Mouse (Mus musculus): ENCODE measurements around the gene Grb10.
A peak's percentile ranks its signal among the peaks of the same experiment; 100 is the strongest.

Grb10 gene

GRCm38 (mm10) chr11:11970246-11970645 lies 68.2 kb downstream of the Grb10 start:
- DNase-seq (ENCODE audit: low read depth) = no peak

GRCm38 (mm10) chr11:11968830-11969229 lies 69.7 kb downstream of the Grb10 start:
- DNase-seq (ENCODE audit: low read depth) = peak; percentile 56

- no peak for DNase-seq (ENCODE audit: low read depth)
Observed at GRCm38 (mm10) chr11:11967519-11967918, 71.0 kb downstream of the Grb10 start.

GRCm38 (mm10) chr11:11966220-11966619 lies 72.3 kb downstream of the Grb10 start:
- DNase-seq (ENCODE audit: low read depth) = no peak

- peak; percentile 31 for DNase-seq (ENCODE audit: low read depth)
Observed at GRCm38 (mm10) chr11:11965501-11966125, 72.9 kb downstream of the Grb10 start.

GRCm38 (mm10) chr11:11964729-11965128 lies 73.8 kb downstream of the Grb10 start:
- DNase-seq (ENCODE audit: low read depth) = no peak

- DNase-seq (ENCODE audit: low read depth) = no peak
Observed at GRCm38 (mm10) chr11:11963587-11963986, 74.9 kb downstream of the Grb10 start.

GRCm38 (mm10) chr11:11963065-11963464 lies 75.4 kb downstream of the Grb10 start:
- DNase-seq (ENCODE audit: low read depth) = no peak

- DNase-seq (ENCODE audit: low read depth) = no peak
Observed at GRCm38 (mm10) chr11:11962629-11962954, 75.9 kb downstream of the Grb10 start.

- DNase-seq (ENCODE audit: low read depth) = no peak
Observed at GRCm38 (mm10) chr11:11961917-11962628, 76.4 kb downstream of the Grb10 start.

GRCm38 (mm10) chr11:11960858-11961257 lies 77.6 kb downstream of the Grb10 start:
- DNase-seq (ENCODE audit: low read depth) = no peak

GRCm38 (mm10) chr11:11960227-11960626 lies 78.3 kb downstream of the Grb10 start:
- no peak for DNase-seq (ENCODE audit: low read depth)

GRCm38 (mm10) chr11:11958479-11958878 lies 80.0 kb downstream of the Grb10 start:
- DNase-seq (ENCODE audit: low read depth) = no peak

- DNase-seq (ENCODE audit: low read depth) = no peak
Observed at GRCm38 (mm10) chr11:11958061-11958361, 80.5 kb downstream of the Grb10 start.

GRCm38 (mm10) chr11:11957211-11958060 lies 81.0 kb downstream of the Grb10 start:
- DNase-seq (ENCODE audit: low read depth) = no peak

GRCm38 (mm10) chr11:11955783-11956182 lies 82.7 kb downstream of the Grb10 start:
- DNase-seq (ENCODE audit: low read depth) = no peak

- no peak for DNase-seq (ENCODE audit: low read depth)
Observed at GRCm38 (mm10) chr11:11954606-11955005, 83.9 kb downstream of the Grb10 start.

- DNase-seq (ENCODE audit: low read depth) = no peak
Observed at GRCm38 (mm10) chr11:11954115-11954438, 84.4 kb downstream of the Grb10 start.

- peak; percentile 56 for DNase-seq (ENCODE audit: low read depth)
Observed at GRCm38 (mm10) chr11:11953364-11954114, 84.9 kb downstream of the Grb10 start.

- DNase-seq (ENCODE audit: low read depth) = no peak
Observed at GRCm38 (mm10) chr11:11952569-11952968, 85.9 kb downstream of the Grb10 start.

- no peak for DNase-seq (ENCODE audit: low read depth)
Observed at GRCm38 (mm10) chr11:11948988-11949365, 89.5 kb downstream of the Grb10 start.

- no peak for DNase-seq (ENCODE audit: low read depth)
Observed at GRCm38 (mm10) chr11:11948321-11948987, 90.0 kb downstream of the Grb10 start.

Measured in fibroblast of lung, adult 2 months (primary cell).